Mouse (Mus musculus) right cerebral cortex, postnatal 14 days (tissue): ENCODE results near the gene Emx1.
"Not testable (repeated sequence)": the region's sequence is repeated elsewhere in the genome, so short reads cannot be mapped to it uniquely, and the experiment has no call there.

Experiments
- DNase-seq: peaks from one replicate; pipeline ENCODE4 v3.0.0; 2022

Emx1 gene

DNA sequence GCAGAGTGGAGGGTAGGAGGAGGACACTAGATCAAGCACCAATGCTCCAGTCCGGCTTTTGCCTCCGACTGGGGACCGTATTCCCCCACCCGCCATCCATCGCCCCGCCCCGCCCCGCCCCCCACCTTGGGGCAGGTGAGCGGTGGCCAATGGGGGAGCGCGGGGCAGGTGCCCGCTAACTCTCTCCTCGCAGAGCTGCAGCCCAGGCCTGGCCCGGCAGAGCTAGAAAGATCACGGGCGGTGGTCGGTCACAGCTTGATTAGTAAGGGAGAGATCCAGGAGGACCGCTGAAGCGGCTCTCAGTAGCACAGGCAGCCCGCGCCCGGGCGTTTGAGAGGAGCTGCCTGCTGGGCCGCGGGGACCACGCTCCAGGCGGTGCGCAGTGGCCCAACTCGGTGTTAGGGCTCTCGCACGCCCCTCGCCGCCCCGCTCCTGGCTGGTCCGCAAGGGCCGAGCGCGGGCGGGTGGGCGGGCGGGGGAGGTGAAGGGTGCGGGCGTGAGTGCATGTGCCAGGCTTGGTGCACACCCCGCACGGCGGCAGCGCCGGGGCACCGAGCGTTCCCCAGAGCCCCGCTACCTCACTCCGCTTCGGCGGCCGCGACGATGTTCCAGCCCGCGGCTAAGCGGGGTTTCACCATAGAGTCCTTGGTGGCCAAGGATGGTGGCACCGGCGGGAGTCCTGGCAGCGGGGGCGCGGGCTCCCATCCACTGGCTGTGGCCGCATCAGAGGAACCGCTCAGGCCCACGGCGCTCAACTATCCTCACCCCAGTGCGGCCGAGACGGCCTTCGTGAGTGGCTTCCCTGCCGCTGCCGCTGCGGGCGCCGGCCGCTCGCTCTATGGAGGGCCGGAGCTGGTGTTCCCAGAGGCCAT lies at the start of gene Emx1:
Emx1 (plus strand) TSS at position 99 of the 872 bp plus-strand sequence.
- peak; percentile 66 for DNase-seq

DNA sequence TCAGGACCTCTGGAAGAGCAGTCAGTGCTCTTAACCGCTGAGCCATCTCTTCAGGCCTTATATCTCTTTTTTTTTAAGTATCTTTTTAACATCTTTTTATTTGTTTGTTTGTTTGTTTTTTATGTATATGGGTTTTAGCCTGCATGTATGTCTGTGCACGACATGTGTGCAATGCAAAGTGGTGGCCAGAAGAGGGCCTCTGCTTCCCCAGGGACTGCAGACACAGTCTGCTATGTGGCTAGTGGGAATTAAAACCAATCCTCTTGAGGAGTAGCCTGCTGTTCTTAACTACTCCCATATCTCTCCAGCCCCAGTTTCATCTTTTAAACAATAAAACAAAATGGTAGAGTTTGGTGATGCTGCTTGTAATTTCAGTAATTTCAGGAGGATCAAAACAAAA lies 47.7 kb upstream of the Emx1 start:
- DNase-seq = no peak

DNA sequence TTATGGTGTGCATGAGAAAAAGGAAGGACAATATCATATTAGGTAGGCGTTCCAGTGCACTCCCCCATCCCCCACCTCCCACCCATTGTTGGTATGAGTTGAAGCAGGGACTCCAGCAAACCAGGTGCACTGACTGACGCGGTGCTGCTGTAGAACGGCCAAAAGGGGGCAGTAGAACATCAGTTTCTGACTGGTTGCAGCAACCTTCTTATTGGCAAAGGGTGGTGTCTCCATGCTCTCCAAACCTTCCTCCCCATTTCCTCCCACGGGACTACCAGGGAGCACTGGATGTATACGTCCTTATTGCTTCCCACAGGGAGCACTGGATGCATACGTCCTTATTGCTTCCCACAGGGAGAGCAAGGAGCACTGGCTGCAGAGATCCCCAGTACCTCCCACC lies 46.2 kb upstream of the Emx1 start:
- not testable (repeated sequence) for DNase-seq

DNA sequence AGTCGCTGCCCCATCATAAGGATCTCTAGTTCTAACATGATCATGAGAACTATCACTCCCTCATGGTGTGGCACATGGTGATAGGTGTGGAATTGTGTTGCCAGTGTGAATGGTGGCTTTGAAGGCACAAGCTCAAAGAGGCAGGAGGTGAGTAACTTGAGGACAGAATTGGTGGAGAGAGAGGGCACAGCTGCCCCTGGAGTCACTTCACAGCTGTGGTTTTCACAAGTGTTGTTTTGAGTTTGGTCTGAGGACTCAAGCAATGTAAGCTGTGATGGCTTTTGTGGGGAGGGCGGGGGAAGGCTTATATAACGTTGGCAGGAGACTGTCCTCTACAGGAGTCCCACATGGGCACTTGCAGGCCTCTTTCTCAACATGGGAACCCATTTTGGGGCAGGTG lies 42.8 kb upstream of the Emx1 start:
- DNase-seq = no peak

DNA sequence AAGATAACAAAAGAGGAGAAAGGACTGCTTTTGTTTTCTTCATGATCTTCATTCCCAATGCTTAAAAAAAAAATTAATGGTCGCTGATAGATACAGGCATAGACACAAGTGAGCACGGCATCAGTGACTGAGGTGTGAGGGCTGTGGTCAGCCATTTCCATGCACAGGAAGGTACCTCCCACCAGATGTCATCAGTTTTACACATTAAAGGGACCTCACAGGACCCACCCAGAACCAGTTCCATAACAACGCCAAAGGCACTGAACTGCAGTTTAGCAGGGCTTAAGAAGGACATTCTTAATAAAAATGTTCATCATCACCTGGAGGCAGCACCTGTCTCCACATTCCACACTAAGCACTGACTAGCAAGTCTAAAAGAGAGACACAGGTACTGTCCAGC lies 39.6 kb upstream of the Emx1 start:
- DNase-seq = no peak

DNA sequence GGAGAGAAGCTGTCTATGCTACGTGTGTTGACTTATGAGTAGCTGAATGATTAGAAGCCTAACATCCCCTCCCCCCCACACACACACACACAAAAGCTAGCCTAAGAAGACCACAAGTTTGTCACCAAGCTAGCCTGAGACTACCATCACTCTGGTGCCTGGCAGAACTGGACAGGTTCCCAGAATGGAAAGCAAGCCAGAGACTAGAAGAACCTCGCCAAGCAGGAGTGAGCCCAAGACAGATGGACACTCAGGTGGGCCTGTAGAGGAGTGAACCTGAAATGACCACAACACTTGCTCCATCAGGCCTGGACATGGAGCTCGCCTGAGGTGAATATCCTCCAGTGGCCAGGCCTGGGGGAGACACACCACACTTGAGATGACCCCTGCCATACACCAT lies 36.9 kb upstream of the Emx1 start:
- DNase-seq = no peak

DNA sequence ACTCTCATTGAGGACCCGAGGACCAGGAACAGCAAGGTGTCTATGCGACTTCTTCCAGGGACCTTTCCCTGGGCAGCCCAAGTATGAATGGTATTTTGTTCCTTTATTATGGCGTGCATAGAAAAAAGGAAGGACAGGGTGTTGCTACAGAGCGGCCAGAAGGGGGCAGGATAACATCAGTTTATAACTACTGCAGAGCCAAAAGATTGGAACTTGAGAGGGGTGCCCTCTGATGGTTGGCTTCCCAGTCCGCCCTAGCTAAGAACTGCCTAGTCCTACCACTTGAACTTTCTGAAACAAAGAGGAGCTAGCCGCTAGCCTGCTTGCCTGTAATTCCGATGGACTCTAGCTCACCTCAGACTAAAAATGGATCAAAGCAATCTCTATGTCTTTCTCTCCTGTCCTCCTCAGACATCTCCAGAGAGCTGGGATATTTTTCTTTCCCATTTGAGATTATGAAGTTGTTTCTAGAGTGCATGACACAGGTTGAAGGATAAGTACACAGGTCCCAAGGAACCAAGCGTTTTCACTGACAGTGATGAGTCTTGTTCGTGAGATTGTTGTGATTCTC lies 33.2 kb upstream of the Emx1 start:
- DNase-seq = peak; percentile 77

DNA sequence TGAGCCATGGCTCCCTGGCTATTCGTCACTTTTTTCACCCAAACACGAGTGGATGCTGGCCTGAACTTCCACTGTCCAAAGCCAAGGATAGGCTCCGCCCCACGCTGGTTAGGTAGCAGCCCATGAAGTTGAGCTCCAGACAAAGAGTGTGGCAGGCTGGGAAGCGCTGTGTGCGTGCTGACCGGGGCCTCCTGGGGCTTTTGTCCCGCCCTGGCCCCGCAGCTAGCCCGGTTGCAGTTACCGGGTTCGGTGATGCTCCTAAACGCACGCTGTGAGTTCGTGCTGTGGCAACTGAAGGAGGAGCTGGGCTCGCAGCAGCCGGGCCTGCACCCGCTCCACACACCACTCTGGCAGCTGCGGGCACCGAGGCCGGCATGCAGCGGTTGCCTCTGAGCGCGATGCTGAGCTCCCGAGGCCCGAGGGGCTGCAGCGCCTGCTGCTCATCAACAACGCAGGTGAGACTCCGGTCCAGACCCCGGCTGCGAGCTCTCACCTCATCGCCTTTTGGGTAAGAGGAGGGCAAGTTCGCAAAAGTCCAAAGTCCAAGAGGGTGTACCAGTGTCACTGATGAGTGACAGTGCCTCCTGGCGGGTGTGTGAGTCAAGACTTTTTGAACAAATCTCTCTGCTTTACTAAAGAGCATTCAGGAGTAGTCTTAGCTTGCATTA lies 32.2 kb upstream of the Emx1 start:
- DNase-seq = peak; percentile 30

DNA sequence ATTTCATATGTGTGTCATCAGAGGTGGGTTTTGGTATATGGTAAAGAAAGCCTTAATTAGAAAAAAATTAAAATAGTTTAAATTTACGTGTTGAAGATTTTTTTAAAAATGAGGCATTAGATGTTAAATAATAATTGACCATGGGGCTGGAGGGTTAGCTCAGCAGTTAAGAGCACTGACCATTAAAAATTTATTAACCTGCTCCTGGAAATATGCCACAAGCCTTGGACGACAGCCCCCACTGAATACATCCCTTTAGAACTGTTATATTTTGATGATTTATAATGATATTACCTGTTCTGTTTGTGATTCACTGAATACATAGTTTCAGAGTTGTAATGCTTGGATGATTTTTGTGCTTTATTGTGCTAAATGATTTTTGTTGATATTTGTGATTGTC lies 30.7 kb upstream of the Emx1 start:
- not testable (repeated sequence) for DNase-seq

DNA sequence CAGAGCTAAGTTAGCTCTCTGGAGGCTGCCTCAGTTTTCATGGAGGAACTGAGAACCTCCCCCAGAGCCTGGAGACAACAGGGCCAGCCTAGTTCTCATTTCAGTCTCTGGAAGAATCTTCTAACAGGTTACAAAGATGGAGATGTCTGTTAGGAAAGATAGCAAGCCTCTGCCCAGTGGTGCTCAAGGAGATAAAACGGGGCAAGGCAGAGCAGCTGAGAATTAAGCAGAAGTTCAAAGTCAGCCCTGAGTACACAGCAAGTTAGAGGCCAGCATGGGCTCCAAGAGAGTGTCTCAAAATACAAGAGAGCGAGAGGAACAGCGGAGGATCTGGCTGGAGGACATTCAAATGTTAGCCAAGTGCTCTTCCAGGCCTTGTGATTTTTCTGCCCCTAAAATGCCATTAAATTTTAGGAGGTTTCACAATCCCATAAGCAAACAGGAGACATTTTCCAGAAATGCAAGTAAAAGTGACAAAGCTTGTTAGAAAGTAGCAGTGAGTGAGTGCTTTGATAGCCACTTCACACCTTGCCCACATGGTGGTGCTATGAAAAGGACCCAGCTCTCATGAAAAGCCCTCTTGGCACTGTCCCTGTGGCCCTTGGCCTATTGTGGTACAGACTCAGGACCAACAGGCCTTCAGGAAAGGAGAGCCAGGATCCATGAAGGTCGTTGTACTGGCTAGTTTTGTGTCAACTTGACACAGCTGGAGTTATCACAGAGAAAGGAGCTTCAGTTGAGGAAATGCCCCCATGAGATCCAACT lies 29.0 kb upstream of the Emx1 start:
- not testable (repeated sequence) for DNase-seq

DNA sequence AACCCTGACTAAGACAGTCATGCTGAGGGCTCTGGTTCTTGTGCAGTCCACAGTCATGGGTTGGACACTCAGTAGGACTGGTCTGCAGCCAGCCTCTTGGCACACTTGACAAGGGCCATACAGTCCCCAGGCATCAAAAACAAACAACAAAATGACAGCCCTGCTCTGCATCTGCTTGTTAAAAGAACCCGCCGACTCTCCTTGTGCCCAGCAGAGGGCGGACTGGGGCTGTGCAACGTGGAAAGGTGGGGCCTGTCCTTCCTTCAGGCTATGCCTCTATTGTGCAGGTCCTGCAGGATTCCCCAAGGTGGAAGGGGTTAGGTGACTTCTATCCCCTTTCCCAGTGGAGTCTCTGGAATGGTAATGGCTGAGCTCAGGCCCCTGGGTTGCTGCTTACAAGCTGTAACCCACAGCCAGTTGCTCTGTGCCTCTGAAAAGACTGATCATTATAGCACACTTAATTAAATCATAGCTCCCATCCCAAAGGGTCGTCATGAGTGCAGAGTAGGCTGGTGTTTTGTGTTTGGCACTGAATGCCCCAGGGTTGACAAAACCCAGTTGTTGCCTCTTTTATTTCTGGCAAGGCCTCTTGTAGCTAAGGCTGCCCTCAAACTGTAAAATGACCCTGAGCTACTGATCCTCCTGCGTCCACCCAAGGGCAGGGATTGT lies 28.0 kb upstream of the Emx1 start:
- DNase-seq = peak; percentile 64

DNA sequence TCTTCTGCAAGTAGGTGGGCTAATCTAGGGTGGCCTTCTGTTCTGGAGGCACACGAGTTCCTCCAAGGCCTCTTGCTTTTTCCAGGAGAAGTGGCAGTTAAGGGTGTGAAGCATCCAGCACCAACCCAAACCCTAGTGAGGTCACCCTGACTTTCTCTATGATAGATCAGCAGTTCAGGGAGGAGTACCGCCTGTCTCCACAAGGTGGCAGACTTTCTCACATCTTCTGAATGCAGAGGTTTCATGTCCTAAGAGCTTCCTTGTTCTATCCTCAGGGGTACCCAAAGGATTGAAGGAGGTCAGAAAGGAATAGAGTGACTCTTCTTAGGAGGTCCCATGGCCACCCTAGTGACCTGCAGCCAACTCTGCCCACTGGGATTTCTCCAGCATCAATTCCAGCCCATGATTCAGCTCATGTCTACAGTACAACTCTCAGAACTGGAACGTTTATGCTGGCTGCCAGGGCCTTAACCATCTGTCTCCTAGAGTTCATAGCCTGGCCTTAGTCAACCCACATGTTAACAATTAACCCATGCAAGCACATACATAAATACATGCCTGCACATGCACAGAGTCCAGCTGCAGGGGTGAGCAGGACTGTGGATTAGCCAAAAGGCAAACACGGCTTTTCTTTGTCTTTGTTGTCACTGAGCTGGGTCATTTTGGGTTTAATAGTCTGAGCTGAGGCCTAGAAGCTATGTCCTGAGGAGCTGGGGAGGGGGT lies 26.9 kb upstream of the Emx1 start:
- DNase-seq = peak; percentile 86

DNA sequence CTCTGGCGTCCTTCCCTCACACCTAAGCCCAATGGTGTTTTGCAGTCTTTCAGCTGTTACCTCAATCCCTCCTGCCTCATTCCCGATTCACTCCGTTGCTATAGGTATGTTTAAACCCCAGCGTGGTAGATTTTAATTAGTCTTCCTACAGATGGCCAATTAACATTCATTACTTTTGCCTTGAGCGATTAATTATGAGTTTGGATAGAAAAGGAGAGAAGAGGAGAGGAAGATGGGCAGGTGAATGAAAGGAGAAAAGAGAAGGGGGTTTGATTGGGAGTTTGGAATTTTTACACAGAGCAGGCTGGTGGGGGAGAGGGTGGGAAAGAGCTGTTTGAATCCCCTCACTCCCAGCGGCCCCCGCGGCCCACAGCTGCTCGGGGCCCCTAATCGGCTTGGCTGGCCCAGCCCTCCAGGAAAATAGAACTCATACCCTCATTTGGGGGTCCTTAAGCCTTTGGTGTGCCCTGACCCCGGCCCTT lies 21.8 kb upstream of the Emx1 start:
- no peak for DNase-seq

DNA sequence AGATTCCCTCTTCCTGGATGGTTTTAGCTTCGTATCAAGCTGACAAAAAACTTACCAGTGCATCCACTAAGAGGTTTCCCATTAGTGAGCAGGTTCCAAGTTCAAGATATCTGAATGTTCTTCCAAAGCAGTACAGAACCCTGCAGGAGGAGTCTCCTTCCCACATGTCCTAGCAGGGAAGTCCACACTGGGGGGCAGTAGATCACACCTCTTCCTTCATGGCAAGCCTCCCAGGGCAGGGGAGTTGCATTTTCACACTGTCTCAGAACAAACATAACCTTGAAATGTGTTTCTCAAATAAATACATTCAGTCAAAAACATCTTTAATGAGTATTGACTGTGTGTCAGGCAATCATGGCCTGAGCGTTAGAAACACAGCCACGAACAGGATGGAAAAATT lies 7.7 kb upstream of the Emx1 start:
- DNase-seq = no peak

DNA sequence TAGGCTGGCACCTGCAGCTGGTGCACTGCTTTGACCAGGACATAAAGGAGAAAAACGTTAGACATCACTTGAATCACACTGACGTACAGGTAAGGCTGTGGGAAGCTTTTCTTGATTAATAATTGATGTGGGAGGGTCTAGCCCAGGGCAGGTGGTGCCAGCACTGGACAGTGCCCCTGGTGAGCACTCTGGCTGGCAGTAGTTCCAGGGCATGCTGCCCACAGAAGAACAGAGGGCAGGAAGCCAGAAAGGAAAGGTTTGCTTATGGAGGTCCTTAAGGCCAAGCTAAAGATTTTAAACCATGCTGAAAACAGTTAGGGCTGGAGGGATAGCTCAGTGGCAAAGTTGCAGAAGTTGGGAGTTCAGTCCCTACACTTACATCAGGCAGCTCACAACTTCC lies 7.2 kb upstream of the Emx1 start:
- no peak for DNase-seq

DNA sequence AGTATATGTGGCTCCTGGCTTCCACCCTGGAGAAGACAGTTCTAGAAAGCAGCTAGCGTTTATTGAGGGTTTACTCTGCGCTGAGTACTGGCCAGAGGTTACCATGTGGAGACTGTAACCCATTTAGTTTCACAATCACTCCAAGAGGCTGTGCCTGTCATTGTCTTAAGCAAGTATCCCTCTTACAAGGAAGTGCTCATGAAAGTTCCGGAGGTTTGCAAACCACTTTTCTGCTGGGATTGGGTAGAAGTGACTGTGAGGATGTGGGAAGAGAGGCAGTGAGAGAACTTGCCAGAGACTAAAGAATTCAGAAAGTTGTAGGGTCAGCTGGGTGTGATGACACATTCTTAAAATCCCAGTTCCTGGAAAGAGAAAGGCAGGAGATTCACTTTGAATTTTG lies 3.3 kb upstream of the Emx1 start:
- DNase-seq = no peak

DNA sequence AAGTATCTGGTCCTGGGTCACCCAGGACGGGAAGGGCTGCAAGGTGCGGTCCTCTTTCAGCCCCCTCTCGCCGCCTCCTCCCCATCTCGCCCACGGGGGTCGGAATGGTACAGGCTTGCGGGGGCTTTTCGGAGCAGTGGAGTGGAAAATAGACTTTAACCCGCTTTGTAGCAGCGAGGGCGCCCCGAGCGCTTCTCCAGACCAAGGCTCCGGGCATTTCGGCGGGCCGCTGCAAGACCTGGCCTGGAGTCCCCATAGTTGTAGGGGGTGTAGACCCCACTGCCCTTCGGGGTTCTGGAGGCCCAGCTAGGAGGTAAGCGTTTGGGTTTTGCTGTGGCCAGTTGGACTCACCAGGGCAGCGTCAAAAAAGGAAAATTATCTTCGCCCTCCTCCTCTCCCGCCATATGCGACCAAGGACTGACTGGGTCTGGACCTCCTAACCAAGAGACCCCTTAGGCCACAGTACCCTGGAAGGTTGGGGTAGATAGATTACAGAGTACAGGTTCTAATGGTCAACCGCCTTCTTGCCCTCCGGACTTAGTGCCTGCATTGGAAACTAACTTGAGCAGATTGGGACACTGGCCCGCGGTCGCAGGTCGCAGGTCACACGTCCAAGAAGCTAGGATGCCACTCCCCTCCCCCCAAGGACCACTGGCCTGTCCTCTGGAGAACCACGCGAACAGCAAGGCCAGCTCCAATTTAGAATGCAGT lies 1.1 kb upstream of the Emx1 start:
- no peak for DNase-seq

DNA sequence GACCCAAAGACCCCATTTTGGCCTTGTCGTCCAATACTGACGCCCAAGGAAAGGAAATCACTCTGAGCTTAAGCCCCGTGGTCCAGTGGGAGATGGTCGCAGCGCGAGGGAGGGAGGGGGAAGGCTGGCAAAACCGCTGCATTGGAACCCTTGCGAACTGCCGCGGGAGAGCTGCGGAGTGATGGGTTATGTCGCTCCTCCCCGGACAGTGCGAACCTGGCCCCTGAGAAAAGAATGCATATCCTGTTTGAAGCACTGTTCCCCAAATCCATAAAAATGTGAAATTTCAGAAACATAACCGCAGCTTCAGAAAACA lies 536 bp upstream of the Emx1 start:
- DNase-seq = no peak

DNA sequence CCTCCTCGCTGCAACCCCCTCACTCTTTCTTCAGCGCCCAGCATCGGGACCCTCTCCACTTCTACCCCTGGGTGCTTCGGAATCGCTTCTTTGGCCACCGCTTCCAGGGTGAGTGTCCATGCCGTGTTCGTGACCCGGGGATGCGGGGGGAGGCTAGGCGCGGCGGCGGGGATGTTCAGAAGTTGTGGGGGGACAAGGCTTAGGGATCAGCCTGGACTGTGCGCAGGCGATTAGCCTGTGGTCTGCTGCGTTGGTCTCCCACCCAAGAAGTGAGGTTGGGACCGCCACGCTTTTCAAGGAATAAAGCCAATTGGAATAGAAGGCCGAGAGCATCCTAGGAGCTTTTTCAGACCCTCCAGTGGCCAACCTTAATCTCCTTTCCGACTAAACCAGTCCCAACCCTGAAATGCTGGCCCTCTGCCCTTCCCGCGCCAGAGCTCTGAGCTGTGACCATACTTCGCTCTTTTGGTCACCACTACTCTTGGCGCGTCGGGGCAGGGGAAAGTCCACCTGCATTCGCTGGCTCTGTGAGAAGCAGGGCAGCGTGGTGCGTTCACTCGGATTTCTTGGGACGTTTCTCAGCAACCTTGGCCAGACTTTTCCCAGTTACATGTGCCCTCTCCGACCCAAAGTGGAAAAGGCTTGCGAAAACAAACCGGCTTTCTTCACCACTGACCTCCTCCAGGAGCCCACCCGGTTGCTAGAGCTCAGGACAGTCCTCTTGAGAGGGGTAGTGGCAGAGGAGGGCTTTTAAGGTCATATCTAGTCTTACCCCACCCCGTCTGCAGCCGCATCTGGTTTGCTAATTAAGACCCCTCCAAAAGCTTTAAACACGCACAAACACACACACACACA lies 1.2 kb downstream of the Emx1 start:
- no peak for DNase-seq

DNA sequence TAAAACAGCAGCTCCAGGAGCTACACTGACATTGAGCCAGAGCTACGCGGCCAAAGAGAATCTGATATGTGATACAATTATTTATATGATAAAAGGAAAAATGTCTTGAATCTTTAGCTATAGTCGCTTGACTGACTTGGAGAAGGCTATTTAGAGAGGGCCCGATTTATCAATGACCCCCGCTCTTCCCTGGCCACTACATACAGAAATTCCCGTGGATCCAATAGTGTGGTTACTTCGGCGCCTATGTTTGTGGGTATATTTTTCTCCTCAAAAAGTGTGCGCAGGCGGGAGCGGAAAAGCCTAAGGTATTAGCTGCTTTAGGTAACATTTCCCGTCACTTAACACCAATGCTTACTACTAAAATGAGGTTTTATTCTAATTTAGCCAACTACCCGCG lies 2.1 kb downstream of the Emx1 start:
- DNase-seq = no peak
